In genomic region chr10:14072504-14072903, GRCm38 (mm10) we compare ENCODE assay signal across 23 mouse cellular contexts.
DNase-seq lines count a peak whose midpoint lies in the region; ATAC-seq and TF ChIP-seq lines count a peak whose summit lies in the region.
"Had no signal": no experiment of that assay in that cellular context is flagged by ENCODE, and none has a peak within 500 bp of the region (broad histone marks: within the 10 kb centered on the region; RNA-seq: fewer than 3 reads in every experiment).

No protein-coding gene starts in this region.

- DNase-seq in cerebellum, adult 8-10 months, result no peak
- DNase-seq in frontal cortex, postnatal 36 days (ENCODE audit: low spot score in 2 of 2), result no peak
- DNase-seq in layer of hippocampus, adult 2 months (ENCODE audit: low spot score in 2 of 2), result no peak
- no peak for DNase-seq in layer of hippocampus, adult 9-11 months
- DNase-seq: adrenal gland, adult 8-10 months; adrenal gland, postnatal 25 days; cerebellum, adult 9-10 months; gastrocnemius, postnatal 10 days; heart, adult 18-20 months; heart, postnatal 14 days; heart, postnatal 4 days; kidney, adult 18-20 months had no signal

- H3K4me3 ChIP-seq in layer of hippocampus, adult 2 months, result no peak overlapping the region
- H3K4me3 ChIP-seq: embryonic facial prominence, embryonic 12.5 days; embryonic facial prominence, embryonic 15.5 days; forebrain, embryonic 15.5 days; heart, embryonic 13.5 days had no signal

- ATAC-seq in cerebellum, adult (ENCODE audit: insufficient number of reproducible peaks, low FRiP score, low TSS enrichment), result peak; percentile 74
- 0 out of 2 replicates have a peak, but pooled peaks have one; percentile 5 for ATAC-seq in frontal cortex, adult (ENCODE audit: low TSS enrichment)
- ATAC-seq: activated CD4-positive, CD25-positive, alpha-beta regulatory T cell, adult 4 months; forebrain, embryonic 15.5 days; hindbrain, postnatal 0 days; inflammation-experienced regulatory T-cells, adult 6 months; intestine, embryonic 16.5 days had no signal

- peak overlapping the region; percentile 52; the same call in 1 of the 2 replicates for H3K27ac ChIP-seq in layer of hippocampus, adult 2 months
- H3K27ac ChIP-seq: embryonic facial prominence, embryonic 12.5 days; embryonic facial prominence, embryonic 15.5 days; forebrain, embryonic 15.5 days; heart, embryonic 13.5 days; hindbrain, embryonic 14.5 days; hindbrain, postnatal 0 days had no signal

- no peak for TF ChIP-seq CTCF in layer of hippocampus, adult 2 months (conservative IDR thresholded peaks at IDR 0.05)
